Mouse (Mus musculus): ENCODE measurements around the gene Ebna1bp2. TPM values are rescaled to one million over a fixed set of nuclear protein-coding genes. Genes with fewer than 3 reads are reported as not detected.

Ebna1bp2 gene
- total RNA-seq, 2 experiments from 2014 or later = 38.0 to 39.1 TPM

Other genes starting within 250 kb of the Ebna1bp2 start
- gene Szt2, start 211.5 kb upstream of the Ebna1bp2 start, total RNA-seq (2021) = 10 to 100 TPM; 11.2 to 12.9 TPM
- gene Med8, start 211.5 kb upstream of the Ebna1bp2 start, total RNA-seq (2021) = 10 to 100 TPM; 36.7 to 44.2 TPM
- gene Elovl1, start 192.7 kb upstream of the Ebna1bp2 start, total RNA-seq (2021) = 10 to 100 TPM; 18.4 to 22.0 TPM
- 1 to 10 TPM; 1.8 to 2.4 TPM for gene Cdc20, start 183.4 kb upstream of the Ebna1bp2 start, total RNA-seq (2021)
- gene Mpl, start 163.3 kb upstream of the Ebna1bp2 start, total RNA-seq (2021) = under 1 TPM; 0.16 to 0.17 TPM
- 10 to 100 TPM; 66.5 to 81.4 TPM for gene Tie1, start 130.7 kb upstream of the Ebna1bp2 start, total RNA-seq (2021)
- gene 2610528J11Rik, start 93.8 kb upstream of the Ebna1bp2 start, total RNA-seq (2021) = not detected
- under 1 TPM in 1 of 2 experiments, not detected in 1; 0.33 TPM for gene Tmem125, start 76.8 kb upstream of the Ebna1bp2 start, total RNA-seq (2021)
- gene Cfap57, start within 50 bp of the Ebna1bp2 start, total RNA-seq (2021) = under 1 TPM in 1 of 2 experiments, not detected in 1; 0.05 TPM
- not detected for gene Olfr62, start 38.2 kb downstream of the Ebna1bp2 start, total RNA-seq (2021)
- gene Olfr1342, start 72.0 kb downstream of the Ebna1bp2 start, total RNA-seq (2021) = not detected
- not detected for gene Olfr1341, start 82.7 kb downstream of the Ebna1bp2 start, total RNA-seq (2021)
- not detected for gene Olfr1340, start 99.3 kb downstream of the Ebna1bp2 start, total RNA-seq (2021)
- not detected for gene Olfr1339, start 111.4 kb downstream of the Ebna1bp2 start, total RNA-seq (2021)
- not detected for gene Olfr1338, start 137.9 kb downstream of the Ebna1bp2 start, total RNA-seq (2021)
- not detected for gene Olfr1337, start 161.8 kb downstream of the Ebna1bp2 start, total RNA-seq (2021)
- gene Olfr1335, start 189.1 kb downstream of the Ebna1bp2 start, total RNA-seq (2021) = not detected
- gene Olfr1333, start 215.5 kb downstream of the Ebna1bp2 start, total RNA-seq (2021) = not detected
- not detected for gene Olfr1331, start 243.8 kb downstream of the Ebna1bp2 start, total RNA-seq (2021)